Comparison of ENCODE assay signal across 19 mouse cellular contexts in the genomic region with DNA sequence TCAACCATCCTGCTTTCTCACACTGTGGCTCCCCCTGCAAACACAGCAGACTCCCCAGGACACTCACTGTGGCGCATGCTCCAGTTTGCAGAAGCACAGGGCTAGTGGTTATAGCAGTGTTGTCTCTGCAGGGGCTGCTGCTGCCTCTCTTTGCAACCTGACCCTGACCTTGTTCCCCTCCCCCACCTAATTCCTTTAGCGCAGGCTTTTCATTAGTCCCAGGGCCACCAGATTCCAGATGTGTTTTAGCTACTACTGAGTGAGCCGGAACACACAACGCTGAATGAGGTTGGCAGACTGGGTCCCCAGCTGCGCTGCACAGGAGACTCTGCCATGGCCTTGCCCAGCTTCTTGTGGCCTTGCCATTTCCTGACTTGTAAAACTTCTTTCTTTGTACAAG. TPM values are rescaled to one million over a fixed set of nuclear protein-coding genes. Genes with fewer than 3 reads are reported as not detected.
DNase-seq lines count a peak whose midpoint lies in the region; ATAC-seq lines count a peak whose summit lies in the region.
"Had no signal": no experiment of that assay in that cellular context is flagged by ENCODE, and none has a peak within 500 bp of the region (broad histone marks: within the 10 kb centered on the region; RNA-seq: fewer than 3 reads in every experiment).

No protein-coding gene starts in this region.

- no peaks in the 10 kb centered on the region for H3K36me3 ChIP-seq in hindbrain, embryonic 10.5 days
- H3K36me3 ChIP-seq in hindbrain, embryonic 14.5 days (replicated peaks; ENCODE audit: control insufficient read depth, insufficient read depth), result no peaks in the 10 kb centered on the region
- H3K36me3 ChIP-seq in embryonic facial prominence, embryonic 13.5 days, result no peaks in the 10 kb centered on the region
- H3K36me3 ChIP-seq: hindbrain, embryonic 15.5 days had no signal

- 21% methylated on average over 5 of the region's 5 CpGs for WGBS in hindbrain, embryonic 10.5 days
- 30% methylated on average over 5 of the region's 5 CpGs for WGBS in hindbrain, embryonic 14.5 days
- WGBS in embryonic facial prominence, embryonic 13.5 days, result 5% methylated on average over 5 of the region's 5 CpGs

- no peak overlapping the region for H3K4me3 ChIP-seq in hindbrain, embryonic 10.5 days
- no peak overlapping the region for H3K4me3 ChIP-seq in hindbrain, embryonic 14.5 days (replicated peaks; ENCODE audit: low read length)
- H3K4me3 ChIP-seq in embryonic facial prominence, embryonic 13.5 days, result no peak overlapping the region
- H3K4me3 ChIP-seq: hindbrain, embryonic 15.5 days; left cerebral cortex, adult 2 months; megakaryocyte, embryonic 14.5 days had no signal

- peaks cover 12% of the 10 kb centered on the region for H3K4me1 ChIP-seq in hindbrain, embryonic 10.5 days (replicated peaks)
- no peaks in the 10 kb centered on the region for H3K4me1 ChIP-seq in hindbrain, embryonic 14.5 days (replicated peaks; ENCODE audit: control insufficient read depth, insufficient read depth, low read length)
- peaks cover 14% of the 10 kb centered on the region for H3K4me1 ChIP-seq in embryonic facial prominence, embryonic 13.5 days
- H3K4me1 ChIP-seq: hindbrain, embryonic 15.5 days; megakaryocyte, embryonic 14.5 days had no signal

- ATAC-seq in hindbrain, embryonic 14.5 days (ENCODE audit: low FRiP score), result no peak
- no peak for ATAC-seq in embryonic facial prominence, embryonic 13.5 days (ENCODE audit: insufficient number of reproducible peaks, insufficient read depth, low FRiP score, low TSS enrichment, low read depth)
- no peak for ATAC-seq in cerebellum, adult (ENCODE audit: insufficient number of reproducible peaks, low FRiP score, low TSS enrichment)

- no peak overlapping the region for H3K4me2 ChIP-seq in hindbrain, embryonic 14.5 days (replicated peaks)
- no peak overlapping the region for H3K4me2 ChIP-seq in embryonic facial prominence, embryonic 13.5 days
- H3K4me2 ChIP-seq: hindbrain, embryonic 15.5 days had no signal

- H3K27me3 ChIP-seq in hindbrain, embryonic 10.5 days (ENCODE audit: insufficient read depth, poor library complexity, severe bottlenecking), result no peaks in the 10 kb centered on the region
- H3K27me3 ChIP-seq in hindbrain, embryonic 14.5 days (ENCODE audit: control insufficient read depth, insufficient read depth, low read length), result no peaks in the 10 kb centered on the region
- no peaks in the 10 kb centered on the region for H3K27me3 ChIP-seq in embryonic facial prominence, embryonic 13.5 days
- H3K27me3 ChIP-seq: hindbrain, embryonic 15.5 days had no signal

- H3K27ac ChIP-seq in hindbrain, embryonic 10.5 days, result peak overlapping the region; percentile 13; the same call in 1 of the 2 replicates
- H3K27ac ChIP-seq in hindbrain, embryonic 14.5 days, result no peak overlapping the region
- H3K27ac ChIP-seq in embryonic facial prominence, embryonic 13.5 days, result peak overlapping the region; percentile 44; the same call in 1 of the 2 replicates
- H3K27ac ChIP-seq: hindbrain, embryonic 15.5 days; left cerebral cortex, adult 2 months had no signal

- H3K9ac ChIP-seq in hindbrain, embryonic 14.5 days, result no peak overlapping the region
- no peak overlapping the region for H3K9ac ChIP-seq in embryonic facial prominence, embryonic 13.5 days
- H3K9ac ChIP-seq: hindbrain, embryonic 15.5 days had no signal

- H3K9me3 ChIP-seq in hindbrain, embryonic 10.5 days, result no peaks in the 10 kb centered on the region
- H3K9me3 ChIP-seq in hindbrain, embryonic 14.5 days (ENCODE audit: control insufficient read depth, low read length), result no peaks in the 10 kb centered on the region
- no peaks in the 10 kb centered on the region for H3K9me3 ChIP-seq in embryonic facial prominence, embryonic 13.5 days
- H3K9me3 ChIP-seq: hindbrain, embryonic 15.5 days; megakaryocyte, embryonic 14.5 days had no signal

- DNase-seq in hindbrain, embryonic 10.5 days (ENCODE audit: low spot score), result peak; percentile 64
- DNase-seq in hindbrain, embryonic 14.5 days (ENCODE audit: low spot score), result no peak
- DNase-seq in thymus, postnatal 14 days, result peak; percentile 32
- DNase-seq in thymus, postnatal 25 days, result no peak
- DNase-seq in yolk sac, embryonic 10.5 days (ENCODE audit: low spot score), result peak; percentile 24
- DNase-seq in urinary bladder, postnatal 25 days (ENCODE audit: low spot score), result no peak
- DNase-seq: adrenal gland, postnatal 25 days; cerebellum, adult 8-10 months; gastrocnemius, postnatal 36 days; kidney, adult 2 months; kidney, postnatal 14 days; lung, postnatal 14 days; right cerebral cortex, adult 18-20 months had no signal

RNA-seq across cellular contexts. Expression of a gene that starts 46.5 kb away (rescaled TPM):
- 0.08 and 0.20 TPM in 2 replicates for polyA plus RNA-seq in hindbrain, embryonic 10.5 days (2016; fragmentation: Nextera tagmentation; extraction: Ambion mirVana)
- 0.17 TPM in 1 of 2 replicates, not detected in the other for polyA plus RNA-seq in hindbrain, embryonic 14.5 days (2014; fragmentation: Nextera tagmentation; extraction: Ambion mirVana)
- polyA plus RNA-seq in embryonic facial prominence, embryonic 13.5 days (2015; fragmentation: Nextera tagmentation; extraction: Ambion mirVana), result 0.18 and 0.34 TPM in 2 replicates
- polyA plus RNA-seq: heart, postnatal 0 days; hindbrain, embryonic 15.5 days; kidney, adult 2 months had no signal

RNA-seq across cellular contexts. Expression of a gene that starts 56.6 kb away (rescaled TPM):
- polyA plus RNA-seq in hindbrain, embryonic 10.5 days (2016; fragmentation: Nextera tagmentation; extraction: Ambion mirVana), result 6.9 and 9.7 TPM in 2 replicates
- polyA plus RNA-seq in hindbrain, embryonic 14.5 days (2014; fragmentation: Nextera tagmentation; extraction: Ambion mirVana), result 19.3 and 21.1 TPM in 2 replicates
- 14.2 and 14.9 TPM in 2 replicates for polyA plus RNA-seq in embryonic facial prominence, embryonic 13.5 days (2015; fragmentation: Nextera tagmentation; extraction: Ambion mirVana)

Comparison
In these comparisons a context has a peak if more than half of its experiments do, and no peak if none do; other contexts are left out.
1. DNase-seq: peak in hindbrain, embryonic 10.5 days (single experiment), thymus, postnatal 14 days (single experiment) and yolk sac, embryonic 10.5 days (single experiment); none in hindbrain, embryonic 14.5 days (single experiment), thymus, postnatal 25 days (single experiment) and urinary bladder, postnatal 25 days (single experiment).